Mouse (Mus musculus): ENCODE measurements around the gene Atp5g3.
A peak's percentile ranks its signal among the peaks of the same experiment; 100 is the strongest.
"Not testable (repeated sequence)": the region's sequence is repeated elsewhere in the genome, so short reads cannot be mapped to it uniquely, and the experiment has no call there.

Atp5g3 gene

GRCm38 (mm10) chr2:73911175-73911700, at the start of gene Atp5g3:
Gene Atp5g3, minus strand, starts transcription at chr2:73911326.
- DNase-seq (ENCODE audit: low spot score) = peak; percentile 96

- no peak for DNase-seq (ENCODE audit: low spot score)
These were observed 47.2 kb upstream of the Atp5g3 start for GRCm38 (mm10) chr2:73958342-73958741.

- no peak for DNase-seq (ENCODE audit: low spot score)
These were observed 42.5 kb upstream of the Atp5g3 start for GRCm38 (mm10) chr2:73953612-73954011.

- DNase-seq (ENCODE audit: low spot score) = no peak
These were observed 41.6 kb upstream of the Atp5g3 start for GRCm38 (mm10) chr2:73952597-73953219.

GRCm38 (mm10) chr2:73947360-73947759, 36.2 kb upstream of the Atp5g3 start:
- no peak for DNase-seq (ENCODE audit: low spot score)

GRCm38 (mm10) chr2:73943735-73944134, 32.6 kb upstream of the Atp5g3 start:
- DNase-seq (ENCODE audit: low spot score) = no peak

GRCm38 (mm10) chr2:73942844-73943243, 31.7 kb upstream of the Atp5g3 start:
- DNase-seq (ENCODE audit: low spot score) = no peak

GRCm38 (mm10) chr2:73941281-73941680, 30.2 kb upstream of the Atp5g3 start:
- DNase-seq (ENCODE audit: low spot score) = no peak

GRCm38 (mm10) chr2:73940471-73940870, 29.3 kb upstream of the Atp5g3 start:
- DNase-seq (ENCODE audit: low spot score) = no peak

GRCm38 (mm10) chr2:73938896-73939295, 27.8 kb upstream of the Atp5g3 start:
- no peak for DNase-seq (ENCODE audit: low spot score)

GRCm38 (mm10) chr2:73932676-73933313, 21.7 kb upstream of the Atp5g3 start:
- DNase-seq (ENCODE audit: low spot score) = no peak

GRCm38 (mm10) chr2:73927711-73928110, 16.6 kb upstream of the Atp5g3 start:
- no peak for DNase-seq (ENCODE audit: low spot score)

GRCm38 (mm10) chr2:73925539-73925938, 14.4 kb upstream of the Atp5g3 start:
- no peak for DNase-seq (ENCODE audit: low spot score)

GRCm38 (mm10) chr2:73925089-73925488, 14.0 kb upstream of the Atp5g3 start:
- peak; percentile 75 for DNase-seq (ENCODE audit: low spot score)

GRCm38 (mm10) chr2:73919642-73920041, 8.5 kb upstream of the Atp5g3 start:
- DNase-seq (ENCODE audit: low spot score) = no peak

- no peak for DNase-seq (ENCODE audit: low spot score)
These were observed 1.1 kb upstream of the Atp5g3 start for GRCm38 (mm10) chr2:73912264-73912663.

- peak; percentile 76 for DNase-seq (ENCODE audit: low spot score)
These were observed 453 bp downstream of the Atp5g3 start for GRCm38 (mm10) chr2:73910571-73911174.

GRCm38 (mm10) chr2:73909116-73909515, 2.0 kb downstream of the Atp5g3 start:
- no peak for DNase-seq (ENCODE audit: low spot score)

- DNase-seq (ENCODE audit: low spot score) = not testable (repeated sequence)
These were observed 6.4 kb downstream of the Atp5g3 start for GRCm38 (mm10) chr2:73904679-73905078.

GRCm38 (mm10) chr2:73903536-73903935, 7.6 kb downstream of the Atp5g3 start:
- DNase-seq (ENCODE audit: low spot score) = no peak

GRCm38 (mm10) chr2:73902328-73902727, 8.8 kb downstream of the Atp5g3 start:
- DNase-seq (ENCODE audit: low spot score) = not testable (repeated sequence)

GRCm38 (mm10) chr2:73901169-73901568, 10.0 kb downstream of the Atp5g3 start:
- no peak for DNase-seq (ENCODE audit: low spot score)

GRCm38 (mm10) chr2:73900364-73900763, 10.8 kb downstream of the Atp5g3 start:
- DNase-seq (ENCODE audit: low spot score) = no peak
